In genomic region chr12:111375559-111375958, GRCm38 (mm10) we compare ENCODE assay signal across 9 mouse cellular contexts. TPM values are rescaled to one million over a fixed set of nuclear protein-coding genes. Genes with fewer than 3 reads are reported as not detected.
DNase-seq lines count a peak whose midpoint lies in the region; ATAC-seq and TF ChIP-seq lines count a peak whose summit lies in the region.
"Had no signal": no experiment of that assay in that cellular context is flagged by ENCODE, and none has a peak within 500 bp of the region (broad histone marks: within the 10 kb centered on the region; RNA-seq: fewer than 3 reads in every experiment).

No protein-coding gene starts in this region.

- TF ChIP-seq CTCF in hindbrain, postnatal 0 days (IDR thresholded peaks at IDR 0.05; ENCODE audit: low read depth), result no peak
- no peak for TF ChIP-seq CTCF in midbrain, postnatal 0 days (IDR thresholded peaks at IDR 0.05)

- DNase-seq in kidney, adult 8-10 months, result no peak
- DNase-seq in hindbrain, postnatal 0 days (ENCODE audit: low spot score), result no peak
- DNase-seq in midbrain, postnatal 0 days (ENCODE audit: low spot score), result no peak
- no peak for DNase-seq in cerebellum, postnatal 14 days
- no peak for DNase-seq in right cerebral cortex, adult 18-20 months

- peak overlapping the region; percentile 89 for H3K4me2 ChIP-seq in kidney, embryonic 14.5 days (replicated peaks; ENCODE audit: low read depth, low read length)
- peak overlapping the region; percentile 93 for H3K4me2 ChIP-seq in embryonic facial prominence, embryonic 13.5 days
- peak overlapping the region; percentile 65 for H3K4me2 ChIP-seq in hindbrain, postnatal 0 days (ENCODE audit: low read depth, low read length)
- peak overlapping the region; percentile 88 for H3K4me2 ChIP-seq in midbrain, postnatal 0 days (ENCODE audit: low read depth, low read length, poor library complexity, severe bottlenecking)

- no peaks in the 10 kb centered on the region for H3K36me3 ChIP-seq in kidney, embryonic 14.5 days (ENCODE audit: control insufficient read depth, insufficient read depth, low read length)
- H3K36me3 ChIP-seq in embryonic facial prominence, embryonic 13.5 days, result no peaks in the 10 kb centered on the region
- H3K36me3 ChIP-seq in hindbrain, postnatal 0 days (ENCODE audit: insufficient read depth, low read length), result no peaks in the 10 kb centered on the region
- no peaks in the 10 kb centered on the region for H3K36me3 ChIP-seq in midbrain, postnatal 0 days (ENCODE audit: insufficient read depth, low read length)

- H3K9me3 ChIP-seq in kidney, embryonic 14.5 days (ENCODE audit: control insufficient read depth, low read length), result no peaks in the 10 kb centered on the region
- H3K9me3 ChIP-seq in embryonic facial prominence, embryonic 13.5 days, result no peaks in the 10 kb centered on the region
- H3K9me3 ChIP-seq in hindbrain, postnatal 0 days (ENCODE audit: low read length), result no peaks in the 10 kb centered on the region
- no peaks in the 10 kb centered on the region for H3K9me3 ChIP-seq in midbrain, postnatal 0 days (ENCODE audit: low read length)

- H3K27me3 ChIP-seq in kidney, embryonic 14.5 days (ENCODE audit: control insufficient read depth, insufficient read depth, low read length), result no peaks in the 10 kb centered on the region
- H3K27me3 ChIP-seq in embryonic facial prominence, embryonic 13.5 days, result no peaks in the 10 kb centered on the region; the same call in 1 of the 2 replicates
- no peaks in the 10 kb centered on the region for H3K27me3 ChIP-seq in hindbrain, postnatal 0 days (ENCODE audit: insufficient read depth, low read length)
- no peaks in the 10 kb centered on the region for H3K27me3 ChIP-seq in midbrain, postnatal 0 days (ENCODE audit: insufficient read depth, low read length)

- WGBS in kidney, embryonic 14.5 days, result 45% methylated on average over 12 of the region's 12 CpGs
- 53% methylated on average over 12 of the region's 12 CpGs for WGBS in embryonic facial prominence, embryonic 13.5 days
- 62% methylated on average over 12 of the region's 12 CpGs for WGBS in hindbrain, postnatal 0 days
- WGBS in midbrain, postnatal 0 days, result 69% methylated on average over 12 of the region's 12 CpGs

- peak overlapping the region; percentile 94; the same call in 1 of the 2 replicates for H3K9ac ChIP-seq in kidney, embryonic 14.5 days (ENCODE audit: low read depth, low read length)
- peak overlapping the region; percentile 94 for H3K9ac ChIP-seq in embryonic facial prominence, embryonic 13.5 days
- peak overlapping the region; percentile 84 for H3K9ac ChIP-seq in hindbrain, postnatal 0 days (replicated peaks; ENCODE audit: low read length)
- H3K9ac ChIP-seq in midbrain, postnatal 0 days (replicated peaks; ENCODE audit: low read length, poor library complexity, severe bottlenecking), result peak overlapping the region; percentile 97

- H3K4me1 ChIP-seq in kidney, embryonic 14.5 days (ENCODE audit: control insufficient read depth, insufficient read depth, low read length), result peaks cover 25% of the 10 kb centered on the region
- peaks cover 44% of the 10 kb centered on the region for H3K4me1 ChIP-seq in embryonic facial prominence, embryonic 13.5 days
- H3K4me1 ChIP-seq in hindbrain, postnatal 0 days (ENCODE audit: insufficient read depth, low read length), result peaks cover 5% of the 10 kb centered on the region
- peaks cover 5% of the 10 kb centered on the region; the same call in 1 of the 2 replicates for H3K4me1 ChIP-seq in midbrain, postnatal 0 days (ENCODE audit: insufficient read depth, low read length)

- peak overlapping the region; percentile 100 for H3K4me3 ChIP-seq in kidney, embryonic 14.5 days (ENCODE audit: low read length)
- H3K4me3 ChIP-seq in embryonic facial prominence, embryonic 13.5 days, result peak overlapping the region; percentile 99
- peak overlapping the region; percentile 89 for H3K4me3 ChIP-seq in hindbrain, postnatal 0 days (ENCODE audit: low read length)
- H3K4me3 ChIP-seq in midbrain, postnatal 0 days (ENCODE audit: low read depth, low read length), result peak overlapping the region; percentile 75

- no peak overlapping the region for H3K27ac ChIP-seq in kidney, embryonic 14.5 days (ENCODE audit: low read depth, low read length)
- H3K27ac ChIP-seq in embryonic facial prominence, embryonic 13.5 days, result peak overlapping the region; percentile 12; the same call in 1 of the 2 replicates
- peak overlapping the region; percentile 89; the same call in 1 of the 2 replicates for H3K27ac ChIP-seq in hindbrain, postnatal 0 days
- H3K27ac ChIP-seq in midbrain, postnatal 0 days (ENCODE audit: low read depth, low read length), result peak overlapping the region; percentile 39; the same call in 1 of the 2 replicates

- ATAC-seq in kidney, embryonic 14.5 days (ENCODE audit: low FRiP score, low TSS enrichment), result no peak
- ATAC-seq in embryonic facial prominence, embryonic 13.5 days (ENCODE audit: insufficient number of reproducible peaks, insufficient read depth, low FRiP score, low TSS enrichment, low read depth), result no peak
- ATAC-seq in hindbrain, postnatal 0 days, result no peak
- ATAC-seq in midbrain, postnatal 0 days (ENCODE audit: low FRiP score), result no peak
- no peak for ATAC-seq in erythroid progenitor cell, adult 5-6 weeks (replicated peaks; ENCODE audit: low FRiP score, poor library complexity, severe bottlenecking)

RNA-seq across cellular contexts. Expression of gene Cdc42bpb, which starts 2.0 kb away (rescaled TPM):
- polyA plus RNA-seq in kidney, embryonic 14.5 days (2014; fragmentation: Nextera tagmentation; extraction: Ambion mirVana), result 43.4 and 44.3 TPM in 2 replicates
- polyA plus RNA-seq in embryonic facial prominence, embryonic 13.5 days (2015; fragmentation: Nextera tagmentation; extraction: Ambion mirVana), result 33.7 and 34.6 TPM in 2 replicates
- 229 and 236 TPM in 2 replicates for total RNA-seq in hindbrain, postnatal 0 days (2014; rRNA removed)
- polyA plus RNA-seq in hindbrain, postnatal 0 days (2015; fragmentation: Nextera tagmentation; extraction: Ambion mirVana), result 28.4 and 30.4 TPM in 2 replicates
- total RNA-seq in midbrain, postnatal 0 days (2014; rRNA removed), result 190 and 259 TPM in 2 replicates
- polyA plus RNA-seq in midbrain, postnatal 0 days (2015; fragmentation: Nextera tagmentation; extraction: Ambion mirVana), result 35.4 and 36.4 TPM in 2 replicates
- 0.42 and 9.7 TPM in 2 replicates for total RNA-seq in erythroid progenitor cell, adult 5-6 weeks (2015; ENCODE audit: low replicate concordance)
- 0.64 and 9.7 TPM in 2 replicates for total RNA-seq in erythroid progenitor cell, adult 5-6 weeks (2017; ENCODE audit: low replicate concordance)

RNA-seq across cellular contexts. Expression of gene Lbhd2, which starts 31.1 kb away (rescaled TPM):
- 5.8 and 9.9 TPM in 2 replicates for polyA plus RNA-seq in kidney, embryonic 14.5 days (2014; fragmentation: Nextera tagmentation; extraction: Ambion mirVana)
- 2.0 and 3.4 TPM in 2 replicates for polyA plus RNA-seq in embryonic facial prominence, embryonic 13.5 days (2015; fragmentation: Nextera tagmentation; extraction: Ambion mirVana)
- total RNA-seq in hindbrain, postnatal 0 days (2014; rRNA removed), result 4.3 and 11.8 TPM in 2 replicates
- 6.0 and 7.8 TPM in 2 replicates for polyA plus RNA-seq in hindbrain, postnatal 0 days (2015; fragmentation: Nextera tagmentation; extraction: Ambion mirVana)
- total RNA-seq in midbrain, postnatal 0 days (2014; rRNA removed), result 4.4 and 6.4 TPM in 2 replicates
- polyA plus RNA-seq in midbrain, postnatal 0 days (2015; fragmentation: Nextera tagmentation; extraction: Ambion mirVana), result 18.2 and 19.9 TPM in 2 replicates
- not detected in 2 replicates for total RNA-seq in erythroid progenitor cell, adult 5-6 weeks (2015; ENCODE audit: low replicate concordance)
- not detected in 2 replicates for total RNA-seq in erythroid progenitor cell, adult 5-6 weeks (2017; ENCODE audit: low replicate concordance)
- total RNA-seq: neutrophil, adult 5-6 weeks had no signal

RNA-seq across cellular contexts. Expression of gene Exoc3l4, which starts 41.3 kb away (rescaled TPM):
- 10.8 and 10.9 TPM in 2 replicates for polyA plus RNA-seq in kidney, embryonic 14.5 days (2014; fragmentation: Nextera tagmentation; extraction: Ambion mirVana)
- polyA plus RNA-seq in embryonic facial prominence, embryonic 13.5 days (2015; fragmentation: Nextera tagmentation; extraction: Ambion mirVana), result 10.2 and 12.7 TPM in 2 replicates
- 0.99 and 2.9 TPM in 2 replicates for total RNA-seq in hindbrain, postnatal 0 days (2014; rRNA removed)
- polyA plus RNA-seq in hindbrain, postnatal 0 days (2015; fragmentation: Nextera tagmentation; extraction: Ambion mirVana), result 1.7 and 2.3 TPM in 2 replicates
- total RNA-seq in midbrain, postnatal 0 days (2014; rRNA removed), result 2.4 and 3.3 TPM in 2 replicates
- 1.7 and 2.8 TPM in 2 replicates for polyA plus RNA-seq in midbrain, postnatal 0 days (2015; fragmentation: Nextera tagmentation; extraction: Ambion mirVana)
- 2.2 TPM in 1 of 2 replicates, not detected in the other for total RNA-seq in erythroid progenitor cell, adult 5-6 weeks (2015; ENCODE audit: low replicate concordance)
- not detected in 2 replicates for total RNA-seq in erythroid progenitor cell, adult 5-6 weeks (2017; ENCODE audit: low replicate concordance)
- total RNA-seq: neutrophil, adult 5-6 weeks had no signal
